Mouse (Mus musculus): Measurements from ENCODE around the gene Pltp. TPM values are rescaled to one million over a fixed set of nuclear protein-coding genes. Genes with fewer than 3 reads are reported as not detected.
"Not testable (repeated sequence)": the region's sequence is repeated elsewhere in the genome, so short reads cannot be mapped to it uniquely, and the experiment has no call there.

The Pltp gene
- total and polyA plus RNA-seq, 3 experiments: 0.85 to 5.5 (median 0.94) TPM

DNA sequence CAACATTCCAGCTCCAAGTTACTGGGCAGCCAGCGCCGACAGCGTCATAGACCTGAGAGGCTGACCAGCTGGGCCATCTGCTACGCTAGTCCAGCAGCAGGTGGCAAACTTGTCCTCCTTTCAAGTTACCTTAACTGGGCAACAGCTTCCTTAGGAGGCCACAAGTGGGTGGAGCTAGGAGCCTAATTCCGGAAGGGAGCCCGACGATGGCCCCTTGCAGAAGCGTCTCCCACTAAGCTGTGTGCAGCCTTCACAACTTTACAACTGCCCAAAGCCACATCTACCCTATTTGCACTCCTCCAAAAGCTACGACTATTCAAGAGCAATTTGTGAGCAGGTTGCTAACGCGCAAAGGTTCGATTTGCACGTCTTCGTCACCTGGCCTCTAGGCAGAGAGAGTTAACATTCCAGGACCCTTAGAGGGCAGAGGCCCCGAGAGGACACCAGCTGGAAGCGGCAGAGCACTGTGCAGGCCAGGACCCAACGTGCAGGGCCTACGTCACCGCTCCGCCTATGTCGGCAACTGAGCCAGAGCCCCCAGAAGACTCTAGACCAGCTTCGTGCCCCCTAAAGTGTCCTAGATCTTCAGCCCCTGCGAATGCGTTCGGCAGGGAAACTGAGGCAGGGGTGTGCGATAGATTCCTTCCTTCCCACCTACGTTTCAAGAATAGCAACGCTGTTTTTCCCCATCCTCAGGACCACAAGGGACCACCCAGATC lies 21.2 kb upstream of the Pltp start:
- in situ Hi-C loops (cut with MboI; ENCODE audit: low pct_ligation_motif_present, low pct_unique_long_range_greater_than_20kb, low sequenced_read_pairs): loop anchor here (5.0 kb wide), 1 partner anchor 46 kb away; the partner anchor contains the start of genes Ctsa and Neurl2
- H3K4me1 ChIP-seq (ENCODE audit: control insufficient read depth in 1 of 2, insufficient read depth in 2 of 2): peaks cover 4 to 33% of the 10 kb centered on the region in 2 experiments
- peaks cover 18% of the 10 kb centered on the region for H3K79me2 ChIP-seq (replicated peaks; ENCODE audit: control insufficient read depth, extremely low read depth, insufficient read depth, poor library complexity, severe bottlenecking)

GRCm38 (mm10) chr2:164877376-164878215 lies 20.1 kb upstream of the Pltp start:
- not testable (repeated sequence) for H3K9ac ChIP-seq (ENCODE audit: insufficient read depth, low read depth)

More for the DNA sequence above, 21.2 kb upstream of the Pltp start:
- Histone ChIP-seq H3K9ac (ENCODE audit: insufficient read depth, low read depth) (peak overlapping the region; percentile 95), H3K36me3 (replicated peaks in 1 of 2; ENCODE audit: control insufficient read depth in 1 of 2, insufficient read depth in 1 of 2, low read length in 1 of 2) (peaks cover 6 to 13% of the 10 kb centered on the region in 2 experiments), H3K27me3 (replicated peaks) (no peaks in the 10 kb centered on the region), H3K4me2 (ENCODE audit: insufficient read depth, low read depth, poor library complexity, severe bottlenecking) (peak overlapping the region; percentile 53), H3K27ac (ENCODE audit: insufficient read depth, low read depth) (peak overlapping the region; percentile 61), H3K9me3 (replicated peaks; ENCODE audit: low read length) (no peaks in the 10 kb centered on the region), H3K4me3 (replicated peaks in 1 of 3; ENCODE audit: low read depth in 2 of 3, low read length in 2 of 3, poor library complexity in 1 of 3) (peak overlapping the region; percentile 72 to 92 (median 75))
- TF ChIP-seq POLR2A (IDR thresholded peaks at IDR 0.05; ENCODE audit: low read depth, low read length) (peak; percentile 58), IRF4 (IDR thresholded peaks at IDR 0.05; ENCODE audit: low read depth, low read length) (peak; percentile 46; the same call in 1 of the 2 replicates), ELF1 (IDR thresholded peaks at IDR 0.05; ENCODE audit: low read depth, low read length) (peak; percentile 86), NELFE (IDR thresholded peaks at IDR 0.05; ENCODE audit: low read depth, low read length) (peak; percentile 68), MEF2A (IDR thresholded peaks at IDR 0.05; ENCODE audit: borderline replicate concordance, low read depth, low read length) (peak; percentile 48; the same call in 1 of the 2 replicates), KAT2A (IDR thresholded peaks at IDR 0.05; ENCODE audit: insufficient replicate concordance, low read length) (no peak), NRF1 (IDR thresholded peaks at IDR 0.05; ENCODE audit: low read depth, low read length) (peak; percentile 50; the same call in 1 of the 2 replicates), SIN3A (IDR thresholded peaks at IDR 0.05; ENCODE audit: low read length) (peak; percentile 61; the same call in 1 of the 2 replicates), ZMIZ1 (IDR thresholded peaks at IDR 0.05; ENCODE audit: low read depth, low read length) (peak; percentile 53; the same call in 1 of the 2 replicates), TCF12 (IDR thresholded peaks at IDR 0.05; ENCODE audit: low read depth, low read length) (peak; percentile 54; the same call in 1 of the 2 replicates), ZKSCAN1 (IDR thresholded peaks at IDR 0.05; ENCODE audit: borderline replicate concordance, low read depth, low read length) (no peak), ZNF384 (IDR thresholded peaks at IDR 0.05; ENCODE audit: low read depth, low read length) (no peak), SMC3 (IDR thresholded peaks at IDR 0.05; ENCODE audit: low read depth, low read length) (0 out of 2 replicates have a peak, but pooled peaks have one; percentile 24), RAD21 (IDR thresholded peaks at IDR 0.05; ENCODE audit: low read depth, low read length) (peak; percentile 38), ZC3H11A (IDR thresholded peaks at IDR 0.05; ENCODE audit: low read depth, low read length) (no peak), CTCF (conservative IDR thresholded peaks at IDR 0.05 in 1 of 2, IDR thresholded peaks at IDR 0.05 in 1 of 2; ENCODE audit: low read depth in 2 of 2, low read length in 2 of 2) (peak in 1 of 2 experiments; percentile 53; a peak in 2 of 4 replicates), USF1 (IDR thresholded peaks at IDR 0.05; ENCODE audit: low read depth, low read length) (no peak), JUN (IDR thresholded peaks at IDR 0.05; ENCODE audit: insufficient read depth, low read depth, low read length) (no peak), HCFC1 (IDR thresholded peaks at IDR 0.05; ENCODE audit: low read depth, low read length) (peak; percentile 60; the same call in 1 of the 2 replicates)
- dilution Hi-C loops (cut with MboI; ENCODE audit: extremely low pct_ligation_motif_present, extremely low pct_unique_long_range_greater_than_20kb, low sequenced_read_pairs): no loop called here
- peak; percentile 74 for DNase-seq (ENCODE audit: extremely low read depth)

GRCm38 (mm10) chr2:164875648-164876047 lies 18.1 kb upstream of the Pltp start:
- H3K4me3 ChIP-seq (replicated peaks in 1 of 3; ENCODE audit: low read depth in 2 of 3, low read length in 2 of 3, poor library complexity in 1 of 3); H3K79me2 ChIP-seq (replicated peaks; ENCODE audit: control insufficient read depth, extremely low read depth, insufficient read depth, poor library complexity, severe bottlenecking); H3K9ac ChIP-seq (ENCODE audit: insufficient read depth, low read depth); H3K27me3 ChIP-seq (replicated peaks); H3K36me3 ChIP-seq (replicated peaks in 1 of 2; ENCODE audit: control insufficient read depth in 1 of 2, insufficient read depth in 1 of 2, low read length in 1 of 2); H3K4me2 ChIP-seq (ENCODE audit: insufficient read depth, low read depth, poor library complexity, severe bottlenecking); dilution Hi-C loops (cut with MboI; ENCODE audit: extremely low pct_ligation_motif_present, extremely low pct_unique_long_range_greater_than_20kb, low sequenced_read_pairs); H3K4me1 ChIP-seq (ENCODE audit: control insufficient read depth in 1 of 2, insufficient read depth in 2 of 2); H3K27ac ChIP-seq (ENCODE audit: insufficient read depth, low read depth); H3K9me3 ChIP-seq (replicated peaks; ENCODE audit: low read length); DNase-seq (ENCODE audit: extremely low read depth): not testable (repeated sequence)
- in situ Hi-C loops (cut with MboI; ENCODE audit: low pct_ligation_motif_present, low pct_unique_long_range_greater_than_20kb, low sequenced_read_pairs): loop anchor here (5.0 kb wide), 1 partner anchor 43 kb away; the partner anchor contains the start of genes Ctsa and Neurl2

More at GRCm38 (mm10) chr2:164877376-164878215, 20.1 kb upstream of the Pltp start:
- H3K36me3 ChIP-seq (replicated peaks in 1 of 2; ENCODE audit: control insufficient read depth in 1 of 2, insufficient read depth in 1 of 2, low read length in 1 of 2); H3K9me3 ChIP-seq (replicated peaks; ENCODE audit: low read length); H3K27ac ChIP-seq (ENCODE audit: insufficient read depth, low read depth); H3K27me3 ChIP-seq (replicated peaks); dilution Hi-C loops (cut with MboI; ENCODE audit: extremely low pct_ligation_motif_present, extremely low pct_unique_long_range_greater_than_20kb, low sequenced_read_pairs); H3K4me3 ChIP-seq (replicated peaks in 1 of 3; ENCODE audit: low read depth in 2 of 3, low read length in 2 of 3, poor library complexity in 1 of 3); DNase-seq (ENCODE audit: extremely low read depth): not testable (repeated sequence)
- TF ChIP-seq CTCF (conservative IDR thresholded peaks at IDR 0.05 in 1 of 2, IDR thresholded peaks at IDR 0.05 in 1 of 2; ENCODE audit: low read depth in 2 of 2, low read length in 2 of 2) (peak in 1 of 2 experiments; percentile 32; a peak in 1 of 4 replicates), ZNF384 (IDR thresholded peaks at IDR 0.05; ENCODE audit: low read depth, low read length) (peak; percentile 80)
- peaks cover 18% of the 10 kb centered on the region for H3K79me2 ChIP-seq (replicated peaks; ENCODE audit: control insufficient read depth, extremely low read depth, insufficient read depth, poor library complexity, severe bottlenecking)
- H3K4me1 ChIP-seq (ENCODE audit: control insufficient read depth in 1 of 2, insufficient read depth in 2 of 2): peaks cover 2 to 22% of the 10 kb centered on the region in 2 experiments
- H3K4me2 ChIP-seq (ENCODE audit: insufficient read depth, low read depth, poor library complexity, severe bottlenecking): peak overlapping the region; percentile 53; the same call in 1 of the 2 replicates
- in situ Hi-C loops (cut with MboI; ENCODE audit: low pct_ligation_motif_present, low pct_unique_long_range_greater_than_20kb, low sequenced_read_pairs): loop anchor here (5.0 kb wide), 1 partner anchor 45 kb away; the partner anchor contains the start of genes Ctsa and Neurl2
